Mouse (Mus musculus) embryonic fibroblast, embryonic 13.5 days (primary cell): ENCODE measurements around the gene Ankdd1a. TPM values are rescaled to one million over a fixed set of nuclear protein-coding genes. Genes with fewer than 3 reads are reported as not detected.

Experiments
- H3K27ac ChIP-seq: 2 replicates; pipeline ENCODE4 v1.5.1; 2012; ENCODE audit warnings: low read length, control low read depth, inconsistent platforms; ENCODE audit not compliant: insufficient read depth
- H3K4me1 ChIP-seq: 2 replicates; pipeline ENCODE4 v1.6.1; 2011; ENCODE audit warnings: low read length; ENCODE audit not compliant: control insufficient read depth, insufficient read depth
- H3K4me3 ChIP-seq: 2 replicates; pipeline ENCODE4 v1.5.1; 2011; ENCODE audit warnings: mild to moderate bottlenecking, control low read depth, low read length; ENCODE audit not compliant: insufficient read depth
- CTCF ChIP-seq: IDR thresholded peaks from 2 replicates; pipeline ENCODE4 v1.5.1; 2011; ENCODE audit warnings: mild to moderate bottlenecking, control low read depth, low read length, moderate library complexity, borderline replicate concordance; ENCODE audit not compliant: insufficient read depth
- POLR2A ChIP-seq: IDR thresholded peaks from 2 replicates; pipeline ENCODE4 v1.6.1; 2011; ENCODE audit warnings: low read depth, mild to moderate bottlenecking, control low read depth, low read length, moderate library complexity
- polyA plus RNA-seq: library from polyadenylated mRNA; stranded (reverse); fragments of >200 nt; gene quantifications from 2 replicates; pipeline ENCODE4 v1.2.4, GENCODE M21; 2011; ENCODE audit warnings: low read depth; ENCODE audit not compliant: missing spikeins, insufficient read length

Gene Ankdd1a
- polyA plus RNA-seq, 1 experiment = not detected

DNA sequence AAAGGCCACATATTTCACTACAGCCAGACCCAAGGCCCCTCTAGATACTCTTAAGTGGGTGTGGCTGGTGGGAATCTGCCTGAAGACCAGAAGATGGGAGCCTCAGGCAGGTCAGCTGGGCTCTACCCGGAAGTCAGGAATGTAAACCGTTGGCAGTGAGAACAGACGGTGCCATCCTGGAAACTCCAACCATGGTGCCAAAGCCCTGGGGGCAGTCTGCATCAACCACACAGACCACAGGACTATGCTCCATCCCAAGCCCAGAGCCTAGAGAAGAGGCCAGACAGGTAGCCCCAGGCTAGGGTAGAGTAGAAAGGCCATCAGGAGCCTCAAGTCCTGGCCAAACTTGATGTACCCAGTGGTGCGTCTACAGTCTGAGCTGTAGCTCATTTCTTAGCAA is 35.6 kb upstream of the Ankdd1a start:
- H3K4me1 ChIP-seq = peaks cover 10% of the 10 kb centered on the region
- peak overlapping the region; percentile 35; the same call in 1 of the 2 replicates for H3K27ac ChIP-seq
- TF ChIP-seq POLR2A = no peak

DNA sequence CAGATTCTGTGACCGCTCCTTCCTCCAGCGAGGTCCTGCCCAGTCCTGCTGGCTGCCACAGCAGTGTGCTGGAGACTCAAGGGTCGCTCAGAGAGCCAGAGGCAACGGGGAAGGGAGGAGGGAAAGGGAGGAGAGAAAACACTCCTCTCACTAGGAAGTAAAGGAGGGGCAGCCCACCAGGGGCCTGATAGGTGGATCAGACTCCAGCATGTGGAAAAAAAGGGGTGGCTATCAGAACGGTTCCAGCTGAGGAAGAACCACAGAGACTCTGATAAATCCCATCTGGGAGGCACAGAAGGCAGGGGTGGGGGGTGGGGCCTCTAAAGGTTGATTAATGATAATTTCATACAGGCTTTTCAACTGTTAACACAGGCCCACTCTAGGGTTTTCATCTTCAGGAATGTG is 35.0 kb upstream of the Ankdd1a start:
- no peak for TF ChIP-seq POLR2A
- no peak for TF ChIP-seq CTCF
- Histone ChIP-seq H3K4me3 (no peak overlapping the region), H3K4me1 (peaks cover 12% of the 10 kb centered on the region), H3K27ac (peak overlapping the region; percentile 16; the same call in 1 of the 2 replicates)

More for the DNA sequence above, 35.6 kb upstream of the Ankdd1a start:
- H3K4me3 ChIP-seq = no peak overlapping the region

DNA sequence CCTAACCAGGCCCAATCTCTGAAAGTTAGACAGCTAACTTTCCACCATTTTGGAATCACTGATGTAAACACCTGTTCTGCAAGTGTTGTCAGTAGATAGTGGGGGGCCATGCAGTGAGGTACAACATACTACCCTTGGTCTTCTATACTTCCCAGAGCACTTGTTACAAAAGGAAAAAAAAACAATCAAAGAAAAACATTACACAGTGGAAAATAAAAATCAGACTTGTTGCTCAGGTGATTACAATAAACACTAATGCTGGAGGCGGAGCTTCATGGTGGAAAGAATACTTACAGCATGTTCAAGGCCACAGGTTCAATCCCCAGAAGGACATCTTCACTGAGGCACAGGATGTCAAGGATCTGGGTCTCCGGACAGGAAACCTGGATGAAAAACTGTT is 32.7 kb upstream of the Ankdd1a start:
- H3K4me3 ChIP-seq = no peak overlapping the region
- H3K4me1 ChIP-seq = peaks cover 17% of the 10 kb centered on the region
- H3K27ac ChIP-seq = peak overlapping the region; percentile 95; the same call in 1 of the 2 replicates
- no peak for TF ChIP-seq POLR2A
- TF ChIP-seq CTCF = no peak

DNA sequence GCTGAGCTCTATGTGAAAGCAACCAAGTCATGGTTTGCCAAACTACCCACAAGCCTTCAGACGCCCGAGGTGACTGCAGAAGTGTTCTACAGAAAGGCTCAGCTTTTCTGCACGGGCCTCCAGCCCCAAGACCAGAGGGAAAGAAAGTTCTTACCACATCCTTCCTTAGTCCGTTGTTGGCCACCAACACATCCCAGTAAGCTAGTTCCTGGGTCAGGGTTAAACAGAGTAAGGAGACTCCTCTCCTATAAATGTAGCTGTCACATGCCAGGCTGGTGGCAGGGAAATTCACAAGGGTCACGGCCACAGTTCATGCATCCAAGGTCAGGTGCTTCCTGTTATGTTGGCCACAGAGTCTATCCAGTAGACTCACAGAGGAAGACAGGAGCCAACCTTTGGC is 32.1 kb upstream of the Ankdd1a start:
- peak overlapping the region; percentile 95 for H3K27ac ChIP-seq
- no peak for TF ChIP-seq CTCF
- no peak for TF ChIP-seq POLR2A
- H3K4me1 ChIP-seq = peaks cover 17% of the 10 kb centered on the region
- H3K4me3 ChIP-seq = no peak overlapping the region

DNA sequence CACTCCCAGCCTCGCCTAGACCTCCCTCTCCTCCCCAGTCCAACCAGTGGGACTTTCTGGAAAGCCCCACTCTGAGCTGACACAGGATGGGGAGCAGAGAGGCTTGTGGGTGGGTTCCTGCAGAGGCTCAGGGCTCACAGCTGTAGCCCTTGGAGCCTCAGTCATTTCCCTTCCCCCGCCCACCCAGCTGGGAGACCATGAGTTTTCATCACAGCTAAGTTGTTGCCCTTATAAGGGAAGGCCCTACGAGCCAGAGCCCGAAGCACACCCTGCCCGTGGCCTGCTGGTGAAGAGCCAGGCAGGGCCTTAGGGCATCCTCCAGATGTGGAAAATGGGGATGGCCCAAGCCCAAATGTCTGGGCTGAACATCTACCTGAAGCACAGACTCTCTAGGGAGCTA is 31.0 kb upstream of the Ankdd1a start:
- Histone ChIP-seq H3K4me3 (no peak overlapping the region), H3K27ac (peak overlapping the region; percentile 100), H3K4me1 (peaks cover 22% of the 10 kb centered on the region)
- no peak; the same call in 1 of the 2 replicates for TF ChIP-seq POLR2A
- no peak for TF ChIP-seq CTCF

DNA sequence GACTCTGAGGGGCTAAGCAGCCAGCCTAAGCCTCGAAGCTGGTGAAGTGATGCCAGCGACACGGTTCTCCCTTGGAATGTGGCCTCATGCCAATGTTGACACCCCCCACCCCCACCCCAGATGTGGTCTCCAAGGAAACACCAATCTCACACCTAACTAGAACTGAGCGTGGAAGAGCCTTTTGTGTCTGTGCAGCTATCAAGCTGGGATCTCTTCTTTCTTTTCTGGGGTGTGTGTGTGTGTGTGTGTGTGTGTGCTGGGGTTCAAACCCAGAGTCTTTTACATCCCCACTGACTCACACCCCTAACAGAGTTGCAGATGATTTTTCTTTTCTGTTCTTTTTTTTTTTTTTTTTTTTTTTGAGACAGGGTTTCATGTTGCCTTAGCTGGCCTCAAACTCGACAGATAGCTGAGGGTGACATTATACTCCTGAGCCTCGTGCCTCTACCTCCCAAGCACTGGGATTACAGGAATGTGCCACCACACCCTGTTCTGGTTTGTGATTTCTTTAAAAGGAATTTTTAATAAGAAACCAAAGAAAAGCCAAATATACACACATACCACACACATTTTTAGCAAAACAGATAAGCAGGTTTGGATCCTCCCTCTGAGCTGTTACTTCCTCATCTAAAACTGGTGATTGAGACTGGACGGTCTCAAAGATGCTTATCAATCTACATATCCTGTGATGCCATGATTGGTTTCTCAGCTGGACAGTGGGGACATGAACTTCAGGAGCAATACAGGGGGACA is 30.3 kb upstream of the Ankdd1a start:
- TF ChIP-seq POLR2A (0 out of 2 replicates have a peak, but pooled peaks have one; percentile 30), CTCF (no peak)
- peak overlapping the region; percentile 100 for H3K27ac ChIP-seq
- peaks cover 30% of the 10 kb centered on the region for H3K4me1 ChIP-seq
- no peak overlapping the region for H3K4me3 ChIP-seq

DNA sequence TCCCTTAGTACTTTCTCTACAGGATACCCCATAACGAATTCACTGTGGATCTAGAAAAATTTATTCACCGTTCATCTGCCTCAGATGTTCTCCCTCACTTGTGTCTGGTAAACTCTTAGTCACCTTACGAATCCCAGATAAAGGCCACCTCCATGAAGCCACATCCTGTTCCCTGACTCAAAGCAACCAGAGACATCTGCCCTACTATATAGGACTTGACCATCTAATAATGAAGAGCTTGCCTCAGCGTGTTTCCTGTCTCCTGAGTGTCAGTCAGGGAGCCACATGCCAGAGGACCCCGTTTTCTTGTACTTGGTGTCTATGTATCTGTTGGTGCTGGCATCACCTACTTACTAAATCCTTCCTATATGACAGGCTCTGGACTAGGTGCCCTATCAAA is 29.6 kb upstream of the Ankdd1a start:
- Histone ChIP-seq H3K27ac (peak overlapping the region; percentile 100), H3K4me1 (peaks cover 27% of the 10 kb centered on the region)
- no peak for TF ChIP-seq CTCF
- no peak for TF ChIP-seq POLR2A

DNA sequence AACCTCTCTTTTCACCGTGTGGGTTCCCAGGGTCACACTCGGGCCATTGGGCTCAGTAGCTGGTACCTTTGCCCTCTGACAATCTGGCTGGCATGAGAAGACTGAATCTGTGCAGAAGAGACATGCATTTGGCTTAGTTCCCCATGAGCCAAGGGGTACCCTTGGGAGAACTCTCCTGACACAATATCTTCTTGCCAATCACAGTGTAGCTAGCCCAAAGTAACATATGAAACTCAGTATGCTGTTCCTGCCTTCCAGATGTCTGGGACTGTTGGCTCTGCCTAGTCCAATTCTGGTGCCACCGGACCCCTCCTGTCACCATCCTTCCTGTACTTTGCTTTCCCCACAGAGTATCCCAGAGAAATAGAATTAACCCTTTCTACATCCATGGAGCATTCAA is 29.1 kb upstream of the Ankdd1a start:
- Histone ChIP-seq H3K27ac (peak overlapping the region; percentile 100), H3K4me1 (peaks cover 27% of the 10 kb centered on the region), H3K4me3 (no peak overlapping the region)
- TF ChIP-seq POLR2A (no peak), CTCF (no peak)

More for the DNA sequence above, 29.6 kb upstream of the Ankdd1a start:
- H3K4me3 ChIP-seq = no peak overlapping the region

DNA sequence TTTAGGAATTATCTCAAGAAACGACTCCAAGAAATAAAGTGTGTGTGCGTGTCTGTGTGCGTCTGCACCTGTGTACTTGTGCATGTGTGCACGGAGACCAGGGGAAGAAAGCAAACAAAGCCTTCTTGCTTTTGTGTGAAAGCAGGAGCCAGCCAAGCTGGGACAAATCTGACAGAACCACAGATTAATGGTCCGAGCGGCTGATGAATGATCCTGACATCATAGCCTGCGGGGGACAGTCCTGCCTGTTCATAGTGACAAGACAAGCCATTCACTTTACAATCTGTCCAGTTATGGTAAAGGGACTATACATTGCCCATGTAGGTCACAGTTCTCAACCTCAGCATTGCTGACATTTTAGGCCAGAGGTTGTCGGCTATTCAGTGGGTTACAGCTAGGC is 28.3 kb upstream of the Ankdd1a start:
- TF ChIP-seq CTCF = no peak
- no peak for TF ChIP-seq POLR2A
- H3K4me3 ChIP-seq = no peak overlapping the region
- H3K27ac ChIP-seq = peak overlapping the region; percentile 74
- peaks cover 27% of the 10 kb centered on the region for H3K4me1 ChIP-seq

DNA sequence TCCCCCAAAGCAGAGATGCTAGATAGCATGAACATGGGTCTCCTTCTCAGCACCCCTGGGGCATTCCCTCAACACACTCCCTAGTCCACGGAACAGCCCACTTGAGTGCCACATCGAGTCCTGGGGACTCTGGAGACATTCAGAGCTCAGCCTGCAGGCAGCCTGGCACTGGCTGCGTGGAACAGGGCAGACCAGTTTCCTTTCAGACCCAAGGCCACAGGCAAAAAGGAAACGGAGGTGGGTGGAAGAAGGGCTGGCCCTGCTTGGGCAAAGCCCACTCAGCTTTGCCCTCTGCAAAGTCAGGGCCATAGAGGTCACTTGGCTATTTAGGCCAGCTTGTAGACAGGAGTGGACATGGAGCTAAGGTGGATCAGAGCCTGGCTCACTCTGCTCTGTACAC is 27.9 kb upstream of the Ankdd1a start:
- TF ChIP-seq POLR2A (no peak), CTCF (no peak)

DNA sequence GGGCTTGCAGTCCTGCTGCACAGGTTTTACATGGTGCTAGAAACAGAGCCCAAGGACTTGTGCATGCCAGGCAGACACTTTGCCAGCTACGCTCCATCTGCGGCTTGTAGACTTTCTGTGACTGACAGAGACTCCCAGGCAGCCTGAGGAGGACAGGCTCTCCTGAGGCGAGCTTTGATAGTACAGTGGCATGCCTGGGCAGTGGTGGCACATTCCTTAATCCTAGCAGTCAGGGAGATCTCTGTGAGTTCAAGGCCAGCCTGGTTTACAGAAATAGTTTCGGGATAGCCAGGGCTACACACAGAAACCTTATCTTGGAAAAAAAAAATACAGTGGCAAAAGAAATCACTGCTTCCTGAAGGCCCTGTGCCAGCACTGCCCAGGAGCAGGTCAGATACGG is 27.1 kb upstream of the Ankdd1a start:
- peak overlapping the region; percentile 74 for H3K27ac ChIP-seq
- no peak overlapping the region for H3K4me3 ChIP-seq
- no peak for TF ChIP-seq POLR2A
- no peak for TF ChIP-seq CTCF
- peaks cover 31% of the 10 kb centered on the region for H3K4me1 ChIP-seq

More for the DNA sequence above, 27.9 kb upstream of the Ankdd1a start:
- H3K4me3 ChIP-seq = no peak overlapping the region
- peaks cover 27% of the 10 kb centered on the region for H3K4me1 ChIP-seq
- peak overlapping the region; percentile 74 for H3K27ac ChIP-seq
